Mouse (Mus musculus): ENCODE data around the gene Olfr16. TPM values are rescaled to one million over a fixed set of nuclear protein-coding genes. Genes with fewer than 3 reads are reported as not detected.

The Olfr16 gene
- polyA plus RNA-seq (2012; ENCODE audit: insufficient read depth, low replicate concordance): not detected in 2 replicates

DNA sequence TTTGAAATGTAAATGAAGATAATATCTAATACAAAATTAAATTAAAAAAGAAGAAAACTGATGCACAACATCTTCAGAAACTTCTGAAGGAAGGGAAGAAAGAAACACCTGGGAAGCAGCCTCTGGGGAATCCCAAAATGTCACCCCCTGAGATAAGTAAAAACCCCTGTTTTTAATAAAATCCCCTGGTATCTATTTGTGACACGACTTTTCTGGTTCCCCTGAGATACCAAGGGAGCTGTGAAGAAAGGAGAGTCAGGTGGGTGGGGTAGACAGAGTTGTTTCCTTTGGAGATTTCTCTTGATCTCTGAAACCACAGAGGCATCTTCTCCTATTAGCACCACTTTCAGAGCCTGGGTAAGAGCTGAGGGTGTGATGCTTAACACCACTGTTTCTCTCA is at the start of gene Olfr16:
TSS of gene Olfr16 (plus strand) at position 250 of the 400 bp plus-strand sequence.
- Histone ChIP-seq H3K9me3 (no peaks in the 10 kb centered on the region), H3K36me3 (replicated peaks; ENCODE audit: low read length) (no peaks in the 10 kb centered on the region), H3K27me3 (replicated peaks) (no peaks in the 10 kb centered on the region), H3K4me1 (no peaks in the 10 kb centered on the region), H3K4me3 (replicated peaks) (no peak within 1 kb of the TSS)
- TF ChIP-seq GATA1 (IDR thresholded peaks at IDR 0.05; ENCODE audit: borderline replicate concordance, low read length) (no peak), FLI1 (IDR thresholded peaks at IDR 0.05; ENCODE audit: low read length) (no peak)

DNA sequence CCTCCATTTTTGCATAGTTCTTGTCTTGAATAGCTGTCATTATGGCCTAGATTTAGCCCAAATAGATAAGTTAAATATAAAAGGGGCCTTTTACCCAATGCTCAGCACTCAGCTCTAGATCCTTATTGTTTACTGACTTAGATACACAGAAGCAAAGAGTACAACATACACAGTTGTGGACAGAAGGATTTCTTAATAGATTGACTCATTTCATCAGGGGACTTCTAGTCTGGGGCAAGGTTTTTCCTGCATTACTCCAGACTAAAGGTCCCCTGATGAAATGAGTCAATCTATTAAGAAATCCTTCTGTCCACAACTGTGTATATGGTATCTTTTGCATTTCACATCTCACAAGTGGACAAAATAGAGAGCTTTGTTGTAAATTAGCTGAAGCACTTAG is 46.9 kb upstream of the Olfr16 start:
- TF ChIP-seq FLI1 (IDR thresholded peaks at IDR 0.05; ENCODE audit: low read length) (no peak), GATA1 (IDR thresholded peaks at IDR 0.05; ENCODE audit: borderline replicate concordance, low read length) (no peak)
- no peaks in the 10 kb centered on the region for H3K36me3 ChIP-seq (replicated peaks; ENCODE audit: low read length)
- H3K27me3 ChIP-seq (replicated peaks): no peaks in the 10 kb centered on the region
- H3K4me1 ChIP-seq: no peaks in the 10 kb centered on the region
- H3K4me3 ChIP-seq (replicated peaks): no peak overlapping the region
- no peaks in the 10 kb centered on the region for H3K9me3 ChIP-seq

DNA sequence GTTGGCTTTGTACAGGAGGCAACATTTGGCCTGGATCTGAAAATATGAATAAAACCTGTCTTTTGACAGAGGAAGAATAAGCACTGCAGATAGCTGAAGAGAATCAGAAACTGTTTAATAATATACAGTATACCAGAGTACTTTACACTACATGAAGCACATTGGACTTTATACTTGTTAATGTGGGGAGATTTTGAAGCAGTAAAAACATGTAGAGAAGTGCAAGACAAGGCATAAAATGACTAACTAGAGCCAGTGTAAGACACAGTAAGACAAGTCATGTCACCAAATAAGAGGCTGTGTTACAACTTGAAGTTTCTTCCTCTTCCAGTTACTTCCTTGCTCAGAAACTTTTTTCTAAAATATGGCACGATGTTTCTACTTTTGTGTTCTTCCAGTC is 33.1 kb upstream of the Olfr16 start:
- Histone ChIP-seq H3K36me3 (replicated peaks; ENCODE audit: low read length) (no peaks in the 10 kb centered on the region), H3K27me3 (replicated peaks) (no peaks in the 10 kb centered on the region), H3K4me1 (no peaks in the 10 kb centered on the region), H3K9me3 (no peaks in the 10 kb centered on the region), H3K4me3 (replicated peaks) (no peak overlapping the region)
- TF ChIP-seq FLI1 (IDR thresholded peaks at IDR 0.05; ENCODE audit: low read length): no peak
- no peak for TF ChIP-seq GATA1 (IDR thresholded peaks at IDR 0.05; ENCODE audit: borderline replicate concordance, low read length)

DNA sequence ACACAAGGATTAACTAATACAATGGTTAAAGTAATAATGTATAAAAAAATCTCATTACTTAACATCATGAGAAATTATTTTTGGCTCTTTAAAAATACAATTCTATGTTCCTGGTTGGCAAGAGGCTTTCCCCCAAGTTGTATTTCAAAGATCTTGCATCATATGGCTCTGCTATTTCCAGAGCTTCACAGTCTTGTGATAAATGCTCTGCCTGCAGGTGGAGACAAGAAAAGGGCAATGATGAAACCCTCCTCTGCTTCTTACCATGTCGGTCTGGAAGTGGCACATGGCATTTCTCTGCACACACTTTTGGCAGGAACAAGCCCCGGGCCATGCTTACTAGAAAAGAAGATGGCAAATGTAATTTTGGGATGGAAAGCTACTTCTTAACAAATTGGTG is 31.8 kb upstream of the Olfr16 start:
- Histone ChIP-seq H3K27me3 (replicated peaks) (no peaks in the 10 kb centered on the region), H3K36me3 (replicated peaks; ENCODE audit: low read length) (no peaks in the 10 kb centered on the region), H3K9me3 (no peaks in the 10 kb centered on the region), H3K4me1 (no peaks in the 10 kb centered on the region), H3K4me3 (replicated peaks) (no peak overlapping the region)
- TF ChIP-seq GATA1 (IDR thresholded peaks at IDR 0.05; ENCODE audit: borderline replicate concordance, low read length): no peak
- no peak for TF ChIP-seq FLI1 (IDR thresholded peaks at IDR 0.05; ENCODE audit: low read length)

DNA sequence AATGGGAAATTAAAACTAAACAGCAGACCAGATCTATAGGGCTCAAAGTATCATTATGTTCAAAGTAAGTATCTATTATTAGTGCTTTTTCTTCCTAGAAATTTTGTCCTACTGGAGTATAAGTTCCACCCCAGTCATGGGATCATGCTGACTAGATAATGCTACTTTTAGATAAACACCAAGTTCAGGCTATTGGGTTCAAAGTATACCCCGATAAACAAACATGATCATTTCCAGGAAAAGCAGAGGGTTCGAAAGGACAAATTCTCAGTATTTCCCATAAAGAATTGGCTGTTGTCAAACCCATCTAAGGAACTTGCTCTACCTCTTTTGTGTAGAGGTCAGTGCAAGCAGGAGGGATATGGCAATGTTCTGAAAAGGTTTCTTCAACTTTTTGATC is 18.0 kb upstream of the Olfr16 start:
- no peak overlapping the region for H3K4me3 ChIP-seq (replicated peaks)
- no peaks in the 10 kb centered on the region for H3K36me3 ChIP-seq (replicated peaks; ENCODE audit: low read length)
- H3K9me3 ChIP-seq: peaks cover 10% of the 10 kb centered on the region
- H3K27me3 ChIP-seq (replicated peaks): no peaks in the 10 kb centered on the region
- H3K4me1 ChIP-seq: no peaks in the 10 kb centered on the region
- TF ChIP-seq GATA1 (IDR thresholded peaks at IDR 0.05; ENCODE audit: borderline replicate concordance, low read length): no peak
- TF ChIP-seq FLI1 (IDR thresholded peaks at IDR 0.05; ENCODE audit: low read length): no peak

DNA sequence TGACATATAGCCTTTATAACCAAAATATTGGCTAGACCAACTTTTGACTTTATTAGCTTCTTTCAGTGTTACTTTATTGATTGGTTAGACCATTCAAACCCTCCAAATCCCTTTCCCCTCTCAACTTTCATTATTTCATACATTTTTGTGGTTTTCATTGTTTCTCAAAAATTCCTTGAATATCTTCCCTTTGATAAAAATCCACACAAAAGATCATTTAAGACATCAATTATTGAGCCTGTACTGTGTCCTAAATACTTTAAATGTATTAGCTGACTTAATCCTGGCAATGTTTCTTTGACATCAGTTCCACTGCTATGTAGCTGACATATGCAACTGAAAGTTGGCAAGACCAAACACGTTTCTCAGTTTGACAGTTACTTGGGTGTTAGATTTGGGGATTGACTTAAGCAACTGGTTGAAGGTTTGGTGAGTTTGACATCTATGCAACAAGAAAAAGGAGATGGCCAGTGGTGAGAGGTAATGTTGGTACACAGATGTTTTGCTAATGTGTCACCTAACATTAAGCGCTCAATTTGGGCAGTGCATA is 1.0 kb downstream of the Olfr16 start:
- Histone ChIP-seq H3K27me3 (replicated peaks) (no peaks in the 10 kb centered on the region), H3K4me3 (replicated peaks) (no peak overlapping the region), H3K4me1 (no peaks in the 10 kb centered on the region), H3K9me3 (no peaks in the 10 kb centered on the region), H3K36me3 (replicated peaks; ENCODE audit: low read length) (no peaks in the 10 kb centered on the region)
- TF ChIP-seq GATA1 (IDR thresholded peaks at IDR 0.05; ENCODE audit: borderline replicate concordance, low read length) (no peak), FLI1 (IDR thresholded peaks at IDR 0.05; ENCODE audit: low read length) (no peak)

DNA sequence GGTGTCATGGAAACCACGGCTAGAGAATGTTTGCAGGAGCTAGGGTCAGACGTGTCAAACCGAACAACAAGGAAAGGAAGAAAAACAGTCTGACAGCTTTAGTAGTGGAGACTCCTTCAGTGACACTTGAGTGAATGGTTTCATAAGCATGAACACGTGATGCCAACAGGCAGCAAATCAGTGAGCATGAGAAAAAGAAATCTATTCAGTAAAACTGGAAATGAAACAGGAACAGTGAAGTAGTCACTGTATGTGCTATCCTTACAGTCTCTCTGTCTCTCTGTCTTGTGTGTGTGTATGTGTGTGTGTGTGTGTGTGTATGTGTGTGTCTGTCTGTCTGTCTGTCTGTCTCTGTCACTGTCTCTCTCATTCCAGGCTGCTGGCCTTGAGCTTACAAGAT is 5.2 kb downstream of the Olfr16 start:
- no peak overlapping the region for H3K4me3 ChIP-seq (replicated peaks)
- H3K9me3 ChIP-seq: no peaks in the 10 kb centered on the region
- H3K27me3 ChIP-seq (replicated peaks): no peaks in the 10 kb centered on the region
- no peaks in the 10 kb centered on the region for H3K36me3 ChIP-seq (replicated peaks; ENCODE audit: low read length)
- TF ChIP-seq FLI1 (IDR thresholded peaks at IDR 0.05; ENCODE audit: low read length) (no peak), GATA1 (IDR thresholded peaks at IDR 0.05; ENCODE audit: borderline replicate concordance, low read length) (no peak)
- H3K4me1 ChIP-seq: no peaks in the 10 kb centered on the region

DNA sequence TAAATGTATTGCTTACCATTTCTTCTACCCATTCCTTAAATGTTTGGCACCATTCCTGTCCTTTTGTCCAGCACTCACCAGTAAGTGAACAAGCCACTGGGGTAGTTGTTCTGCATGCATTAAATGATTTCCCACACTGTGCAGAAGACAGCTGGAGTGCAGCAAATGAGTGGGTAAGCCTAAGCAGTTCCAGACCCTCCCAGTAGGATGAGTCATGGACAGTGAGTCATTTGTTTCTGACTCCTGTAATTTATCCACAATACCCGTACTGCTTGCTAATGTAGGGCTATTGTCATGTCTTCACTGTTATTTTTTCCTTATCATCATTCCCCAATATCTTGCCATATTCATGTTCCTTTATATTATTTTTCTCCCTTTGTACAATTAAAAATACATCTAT is 10.2 kb downstream of the Olfr16 start:
- H3K36me3 ChIP-seq (replicated peaks; ENCODE audit: low read length): no peaks in the 10 kb centered on the region
- H3K27me3 ChIP-seq (replicated peaks): no peaks in the 10 kb centered on the region
- H3K4me3 ChIP-seq (replicated peaks): no peak overlapping the region
- H3K4me1 ChIP-seq: no peaks in the 10 kb centered on the region
- no peak for TF ChIP-seq GATA1 (IDR thresholded peaks at IDR 0.05; ENCODE audit: borderline replicate concordance, low read length)
- TF ChIP-seq FLI1 (IDR thresholded peaks at IDR 0.05; ENCODE audit: low read length): no peak
- no peaks in the 10 kb centered on the region for H3K9me3 ChIP-seq

DNA sequence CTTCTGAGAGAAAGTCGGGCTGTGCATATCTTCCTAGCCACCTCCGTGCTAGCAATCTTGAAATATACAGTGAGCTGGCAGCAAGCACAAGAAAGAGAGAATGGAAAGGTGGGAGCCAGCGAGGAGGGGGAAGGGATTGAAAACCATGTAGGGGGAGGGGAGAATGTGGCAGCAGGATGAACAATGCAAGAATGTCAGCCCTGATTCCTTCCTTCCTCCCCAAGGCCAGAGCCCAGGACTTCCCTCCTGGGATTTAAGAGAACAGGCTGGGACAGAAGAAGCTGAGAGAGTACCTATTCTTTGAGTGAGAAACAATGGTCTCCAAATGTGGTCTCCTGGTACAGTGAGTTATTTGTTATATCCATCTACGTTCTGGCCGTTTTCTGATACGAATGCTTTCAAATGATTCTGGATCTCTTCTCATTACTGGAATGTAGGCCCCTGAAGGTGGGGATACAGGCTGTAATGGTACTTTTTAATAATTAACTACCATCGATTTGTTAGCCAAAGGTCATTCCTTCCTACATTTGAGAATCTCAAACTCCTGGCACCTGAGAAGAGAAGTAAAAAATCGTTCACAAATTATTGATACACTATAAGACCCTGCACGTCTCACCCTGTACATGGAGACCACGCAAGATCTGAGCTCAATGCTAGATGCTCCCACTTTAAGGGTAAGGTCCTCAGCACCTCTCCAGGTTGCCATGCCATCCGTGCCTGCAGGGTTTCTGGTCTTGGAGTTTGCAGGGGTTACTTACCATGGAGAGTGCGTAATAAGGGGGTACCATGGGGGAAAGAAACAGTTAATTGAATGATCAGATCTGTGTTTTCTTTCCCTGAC is 39.8 kb downstream of the Olfr16 start:
- H3K9me3 ChIP-seq: 0 out of 2 replicates have a peak, but pooled peaks cover 4% of the 10 kb centered on the region
- H3K4me3 ChIP-seq (replicated peaks): no peak overlapping the region
- H3K4me1 ChIP-seq: no peaks in the 10 kb centered on the region
- TF ChIP-seq GATA1 (IDR thresholded peaks at IDR 0.05; ENCODE audit: borderline replicate concordance, low read length) (no peak), FLI1 (IDR thresholded peaks at IDR 0.05; ENCODE audit: low read length) (no peak)
- no peaks in the 10 kb centered on the region for H3K27me3 ChIP-seq (replicated peaks)
- no peaks in the 10 kb centered on the region for H3K36me3 ChIP-seq (replicated peaks; ENCODE audit: low read length)

DNA sequence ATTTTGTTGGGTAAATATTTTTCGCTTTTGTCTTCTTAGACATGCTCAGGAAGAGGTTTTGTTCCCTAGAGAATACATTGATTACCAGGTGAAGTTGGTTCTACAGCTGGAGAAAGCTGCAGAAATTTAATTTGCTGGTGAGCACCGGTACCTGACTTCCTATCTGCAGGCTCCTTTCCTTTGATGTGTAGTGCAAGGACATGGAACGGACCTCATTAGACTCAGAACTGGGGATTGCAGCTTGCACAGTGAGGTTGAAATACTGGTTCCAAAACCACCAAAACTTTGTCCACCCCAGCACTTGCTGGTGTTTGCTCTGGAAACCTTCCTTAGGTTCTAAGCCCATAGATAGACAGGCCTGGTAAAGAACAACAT is 40.4 kb downstream of the Olfr16 start:
- TF ChIP-seq FLI1 (IDR thresholded peaks at IDR 0.05; ENCODE audit: low read length) (no peak), GATA1 (IDR thresholded peaks at IDR 0.05; ENCODE audit: borderline replicate concordance, low read length) (no peak)
- no peaks in the 10 kb centered on the region for H3K36me3 ChIP-seq (replicated peaks; ENCODE audit: low read length)
- no peak overlapping the region for H3K4me3 ChIP-seq (replicated peaks)
- H3K9me3 ChIP-seq: 0 out of 2 replicates have a peak, but pooled peaks cover 4% of the 10 kb centered on the region
- no peaks in the 10 kb centered on the region for H3K27me3 ChIP-seq (replicated peaks)
- no peaks in the 10 kb centered on the region for H3K4me1 ChIP-seq

Other genes with a start within 250 kb of the Olfr16 start
- not detected in 2 replicates for gene Apcs, start 55.4 kb upstream of the Olfr16 start, polyA plus RNA-seq (2012; ENCODE audit: insufficient read depth, low replicate concordance)
- not detected in 2 replicates for gene Olfr1408, start 187.0 kb downstream of the Olfr16 start, polyA plus RNA-seq (2012; ENCODE audit: insufficient read depth, low replicate concordance)
- not detected in 2 replicates for gene Olfr1406, start 240.2 kb downstream of the Olfr16 start, polyA plus RNA-seq (2012; ENCODE audit: insufficient read depth, low replicate concordance)
- not detected in 2 replicates for gene Olfr218, start 247.4 kb downstream of the Olfr16 start, polyA plus RNA-seq (2012; ENCODE audit: insufficient read depth, low replicate concordance)